Mouse (Mus musculus) gastrocnemius, postnatal 25 days (tissue): Measurements from ENCODE around the gene Vmn1r91. TPM values are rescaled to one million over a fixed set of nuclear protein-coding genes. Genes with fewer than 3 reads are reported as not detected.
"Not testable (repeated sequence)": the region's sequence is repeated elsewhere in the genome, so short reads cannot be mapped to it uniquely, and the experiment has no call there.

Experiments
- DNase-seq: peaks from one replicate; pipeline ENCODE4 v3.0.0; 2022
- long read RNA-seq, 2 experiments: library from polyadenylated mRNA; stranded (forward); transcript quantifications; one replicate each; pipeline ENCODE4 v2.0.0; 2021
- total RNA-seq, 2 experiments: library from RNA; stranded (reverse); gene quantifications; 1 replicate in 1 of 2; 2 replicates in 1 of 2; pipeline ENCODE4 v1.2.3; 2021

Gene Vmn1r91
- total RNA-seq: not detected
- long read RNA-seq, experiment 1: 0 reads
- long read RNA-seq, experiment 2: 0 reads

DNA sequence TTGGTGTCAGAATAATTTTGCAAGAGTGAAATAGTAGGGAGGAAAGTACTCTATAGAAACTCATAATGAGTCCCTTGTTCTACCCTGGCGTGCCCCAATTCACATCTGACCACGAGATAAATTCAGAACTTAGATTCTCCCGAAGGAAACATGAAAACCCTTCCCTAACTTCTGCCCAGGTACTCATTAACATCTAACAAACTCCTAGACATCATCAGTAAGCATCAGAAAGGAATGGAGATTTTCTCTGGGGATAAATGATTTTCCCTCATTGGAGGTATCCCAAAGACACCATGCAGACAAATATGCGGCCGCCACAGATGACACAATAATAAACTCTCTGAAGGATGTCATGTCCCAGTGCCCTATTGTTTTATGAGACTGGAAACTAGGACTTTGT lies at the start of gene Vmn1r91:
Gene Vmn1r91 (plus strand): TSS at position 301 of the 400 bp plus-strand sequence.
- not testable (repeated sequence) for DNase-seq

- not testable (repeated sequence) for DNase-seq
Observed at GRCm38 (mm10) chr7:20064100-20064499, 35.4 kb upstream of the Vmn1r91 start.

DNA sequence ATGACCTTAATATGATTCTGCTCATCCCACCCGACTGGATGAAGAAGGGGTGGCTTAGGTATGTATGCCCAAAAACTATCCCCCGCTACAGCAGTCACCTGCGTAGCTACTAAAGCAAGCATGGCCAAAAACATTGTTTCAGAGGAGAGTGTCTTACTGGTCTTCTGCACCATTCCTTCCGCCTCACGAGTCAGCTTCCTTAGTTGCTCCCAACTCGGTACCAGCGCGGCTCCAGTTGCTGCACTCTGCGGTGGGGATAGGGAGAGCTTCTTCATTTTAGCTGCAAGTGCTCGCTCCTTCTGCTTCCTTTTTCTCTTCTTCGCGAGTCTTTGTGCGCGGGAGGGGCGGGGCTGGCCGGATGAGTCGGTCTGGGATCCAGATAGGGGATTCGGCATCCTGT lies 21.4 kb upstream of the Vmn1r91 start:
- DNase-seq: not testable (repeated sequence)

DNA sequence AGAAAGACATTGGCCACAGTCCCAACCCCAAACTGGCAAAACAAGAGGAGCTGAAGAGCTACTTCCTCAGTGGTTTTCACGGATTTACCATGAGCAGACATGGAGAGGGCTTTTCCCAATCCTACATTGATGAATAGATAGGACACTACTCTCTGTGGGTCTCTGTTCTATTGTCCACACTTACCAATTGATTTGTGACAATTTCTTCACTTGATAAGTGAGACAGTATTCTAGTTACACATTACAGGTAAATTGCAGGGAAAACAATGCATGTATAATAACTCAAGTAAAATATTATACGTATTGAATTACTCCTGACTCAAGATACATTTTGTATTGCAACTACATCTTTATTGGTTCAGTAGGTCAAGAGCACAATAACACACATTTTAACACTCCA lies 23.0 kb downstream of the Vmn1r91 start, which contains the start of gene Gm16442:
Gene Gm16442 (minus strand): TSS at position 101 of the 400 bp plus-strand sequence.
- DNase-seq: not testable (repeated sequence)

- DNase-seq: not testable (repeated sequence)
Observed at GRCm38 (mm10) chr7:20138988-20139387, 39.5 kb downstream of the Vmn1r91 start, which contains the start of gene Vmn1r93. Vmn1r93 (minus strand) TSS chr7:20139088.

Other genes starting within 250 kb of the Vmn1r91 start
- not detected for gene Gm19345, start 247.7 kb upstream of the Vmn1r91 start, total RNA-seq
- gene Ceacam16, start 238.4 kb upstream of the Vmn1r91 start, total RNA-seq: not detected
- not detected for gene Ceacam19, start 211.7 kb upstream of the Vmn1r91 start, total RNA-seq
- 1 to 10 TPM; 5.6 to 6.1 TPM for gene Pvr, start 178.5 kb upstream of the Vmn1r91 start, total RNA-seq
- not detected for gene Igsf23, start 148.9 kb upstream of the Vmn1r91 start, total RNA-seq
- not detected for gene Ceacam20, start 134.3 kb upstream of the Vmn1r91 start, total RNA-seq
- not detected for gene Nlrp9b, start 108.2 kb upstream of the Vmn1r91 start, total RNA-seq
- not detected for gene Gm16442, start 22.9 kb downstream of the Vmn1r91 start, total RNA-seq
- not detected for gene Vmn1r93, start 39.4 kb downstream of the Vmn1r91 start, total RNA-seq
- not detected for gene Vmn1r94, start 68.7 kb downstream of the Vmn1r91 start, total RNA-seq
- not detected for gene Vmn1r95, start 94.0 kb downstream of the Vmn1r91 start, total RNA-seq
- not detected for gene Gm6164, start 105.9 kb downstream of the Vmn1r91 start, total RNA-seq
- not detected for gene Gm4498, start 134.1 kb downstream of the Vmn1r91 start, total RNA-seq
- gene Gm5890, start 163.2 kb downstream of the Vmn1r91 start, total RNA-seq: not detected
- gene Gm4133, start 234.4 kb downstream of the Vmn1r91 start, total RNA-seq: not detected